ENCODE assay signal across 18 mouse cellular contexts in genomic region chr9:46243584-46243983, GRCm38 (mm10). TPM values are rescaled to one million over a fixed set of nuclear protein-coding genes. Genes with fewer than 3 reads are reported as not detected.
"Had no signal": no experiment of that assay in that cellular context is flagged by ENCODE, and none has a peak within 500 bp of the region (broad histone marks: within the 10 kb centered on the region; RNA-seq: fewer than 3 reads in every experiment).

No protein-coding gene starts in this region.

- H3K9me3 ChIP-seq: kidney, embryonic 15.5 days; limb, embryonic 15.5 days; liver, embryonic 12.5 days; midbrain, embryonic 10.5 days; midbrain, embryonic 15.5 days; neural tube, embryonic 13.5 days had no signal

- H3K27me3 ChIP-seq: kidney, embryonic 15.5 days; limb, embryonic 15.5 days; midbrain, embryonic 15.5 days had no signal

- H3K4me1 ChIP-seq: kidney, embryonic 15.5 days; limb, embryonic 15.5 days; liver, embryonic 12.5 days; midbrain, embryonic 15.5 days; neural tube, embryonic 13.5 days had no signal

- ATAC-seq: liver, embryonic 12.5 days; midbrain, embryonic 15.5 days had no signal

- H3K36me3 ChIP-seq: kidney, embryonic 15.5 days; limb, embryonic 15.5 days; liver, embryonic 12.5 days; midbrain, embryonic 10.5 days; midbrain, embryonic 15.5 days; neural tube, embryonic 13.5 days had no signal

- H3K27ac ChIP-seq: kidney, embryonic 15.5 days; limb, embryonic 15.5 days; liver, embryonic 12.5 days; midbrain, embryonic 10.5 days; midbrain, embryonic 15.5 days; neural tube, embryonic 13.5 days had no signal

- DNase-seq: kidney, postnatal 14 days; lung, embryonic 14.5 days; lung, postnatal 10 days; lung, postnatal 4 days; retina, postnatal 1 day; thymus, postnatal 4 days had no signal

- H3K4me2 ChIP-seq: kidney, embryonic 15.5 days; limb, embryonic 15.5 days; liver, embryonic 12.5 days; lung, embryonic 14.5 days; midbrain, embryonic 15.5 days; neural tube, embryonic 13.5 days had no signal

- H3K9ac ChIP-seq: kidney, embryonic 15.5 days; limb, embryonic 15.5 days; liver, embryonic 12.5 days; lung, embryonic 14.5 days; midbrain, embryonic 15.5 days; neural tube, embryonic 13.5 days had no signal

- H3K4me3 ChIP-seq: kidney, embryonic 15.5 days; limb, embryonic 15.5 days; liver, embryonic 12.5 days; midbrain, embryonic 10.5 days; midbrain, embryonic 15.5 days; neural tube, embryonic 13.5 days had no signal

RNA-seq across cellular contexts. Expression of gene Apoa4, which starts 3.1 kb away (rescaled TPM):
- total RNA-seq: layer of hippocampus, adult 8-10 months; layer of hippocampus, postnatal 14 days; left cerebral cortex, adult 18-20 months; left cerebral cortex, postnatal 10 days; megakaryocyte, adult 5-6 weeks had no signal
- polyA plus RNA-seq: kidney, embryonic 15.5 days; limb, embryonic 11.5 days; limb, embryonic 15.5 days; liver, embryonic 12.5 days; lung, embryonic 14.5 days; midbrain, embryonic 10.5 days had no signal

RNA-seq across cellular contexts. Expression of gene Apoc3, which starts 8.1 kb away (rescaled TPM):
- total RNA-seq: layer of hippocampus, postnatal 14 days; left cerebral cortex, postnatal 10 days; megakaryocyte, adult 5-6 weeks had no signal
- polyA plus RNA-seq: limb, embryonic 11.5 days; limb, embryonic 15.5 days; lung, embryonic 14.5 days; midbrain, embryonic 10.5 days; midbrain, embryonic 15.5 days; neural tube, embryonic 13.5 days had no signal

RNA-seq across cellular contexts. Expression of gene Apoa1, which starts 15.2 kb away (rescaled TPM):
- total RNA-seq: left cerebral cortex, adult 18-20 months; megakaryocyte, adult 5-6 weeks had no signal

RNA-seq across cellular contexts. Expression of gene Apoa5, which starts 24.8 kb away (rescaled TPM):
- total RNA-seq: layer of hippocampus, adult 8-10 months; layer of hippocampus, postnatal 14 days; left cerebral cortex, adult 18-20 months; left cerebral cortex, postnatal 10 days had no signal
- polyA plus RNA-seq: kidney, embryonic 15.5 days; limb, embryonic 15.5 days; lung, embryonic 14.5 days; midbrain, embryonic 10.5 days; midbrain, embryonic 15.5 days; neural tube, embryonic 13.5 days had no signal
